In genomic region chr16:32683343-32683742, GRCm38 (mm10) we compare ENCODE assay signal across 9 mouse cellular contexts. TPM values are rescaled to one million over a fixed set of nuclear protein-coding genes. Genes with fewer than 3 reads are reported as not detected.
A peak's percentile ranks its signal among the peaks of the same experiment; 100 is the strongest.
DNase-seq lines count a peak whose midpoint lies in the region; ATAC-seq and TF ChIP-seq lines count a peak whose summit lies in the region.
"Had no signal": no experiment of that assay in that cellular context is flagged by ENCODE, and none has a peak within 500 bp of the region (broad histone marks: within the 10 kb centered on the region; RNA-seq: fewer than 3 reads in every experiment).

No protein-coding gene starts in this region.

- peak in 1 of 2 experiments; percentile 61 for DNase-seq in cerebellum, adult 2 months
- DNase-seq in cerebellum, adult 11 months, result no peak
- peak; percentile 65 for DNase-seq in thymus, adult 2 months
- DNase-seq in thymus, adult 18-20 months, result no peak
- DNase-seq in kidney, postnatal 4 days, result peak; percentile 41 to 55
- no peak for DNase-seq in gastrocnemius, postnatal 25 days

- ATAC-seq in forebrain, embryonic 12.5 days (ENCODE audit: low FRiP score), result 0 out of 2 replicates have a peak, but pooled peaks have one; percentile 44
- 0 out of 2 replicates have a peak, but pooled peaks have one; percentile 32 for ATAC-seq in neural tube, embryonic 14.5 days (ENCODE audit: low read depth)

- no peak for TF ChIP-seq POLR2A in cerebellum, adult 2 months (IDR thresholded peaks at IDR 0.05; ENCODE audit: borderline replicate concordance, insufficient read depth, low read length)
- TF ChIP-seq POLR2A in thymus, adult 2 months (IDR thresholded peaks at IDR 0.05; ENCODE audit: control insufficient read depth, extremely low read depth, insufficient read depth, low read length, poor library complexity), result no peak

- no peak overlapping the region for H3K9ac ChIP-seq in forebrain, embryonic 12.5 days
- H3K9ac ChIP-seq in neural tube, embryonic 14.5 days (replicated peaks; ENCODE audit: low read depth, low read length), result no peak overlapping the region
- H3K9ac ChIP-seq: heart, embryonic 15.5 days had no signal

- 37% methylated on average over 5 of the region's 5 CpGs for WGBS in cerebellum, adult 2 months
- WGBS in thymus, adult 2 months, result 59% methylated on average over 5 of the region's 5 CpGs
- 67% methylated on average over 5 of the region's 5 CpGs for WGBS in forebrain, embryonic 12.5 days
- 72% methylated on average over 5 of the region's 5 CpGs for WGBS in neural tube, embryonic 14.5 days

- no peak overlapping the region for H3K4me2 ChIP-seq in forebrain, embryonic 12.5 days
- no peak overlapping the region for H3K4me2 ChIP-seq in neural tube, embryonic 14.5 days (ENCODE audit: low read depth, low read length)
- H3K4me2 ChIP-seq: heart, embryonic 15.5 days had no signal

- peaks cover 22% of the 10 kb centered on the region for H3K36me3 ChIP-seq in thymus, adult 2 months (ENCODE audit: control insufficient read depth, insufficient read depth, low read length)
- H3K36me3 ChIP-seq in forebrain, embryonic 12.5 days (replicated peaks), result peaks cover 36% of the 10 kb centered on the region
- H3K36me3 ChIP-seq in neural tube, embryonic 14.5 days (ENCODE audit: control insufficient read depth, insufficient read depth, low read length), result peaks cover 35% of the 10 kb centered on the region

- no peaks in the 10 kb centered on the region for H3K9me3 ChIP-seq in forebrain, embryonic 12.5 days
- no peaks in the 10 kb centered on the region for H3K9me3 ChIP-seq in neural tube, embryonic 14.5 days (ENCODE audit: control insufficient read depth, low read length)
- H3K9me3 ChIP-seq: heart, embryonic 15.5 days had no signal

- no peak overlapping the region for H3K27ac ChIP-seq in cerebellum, adult 2 months (ENCODE audit: insufficient read depth, low read length)
- H3K27ac ChIP-seq in thymus, adult 2 months (ENCODE audit: control insufficient read depth, insufficient read depth, low read length), result no peak overlapping the region
- H3K27ac ChIP-seq in forebrain, embryonic 12.5 days, result no peak overlapping the region
- no peak overlapping the region for H3K27ac ChIP-seq in neural tube, embryonic 14.5 days (ENCODE audit: low read depth, low read length)
- H3K27ac ChIP-seq: heart, embryonic 15.5 days had no signal

- no peak overlapping the region for H3K4me3 ChIP-seq in cerebellum, adult 2 months (replicated peaks; ENCODE audit: insufficient read depth, low read depth, low read length)
- no peak overlapping the region for H3K4me3 ChIP-seq in thymus, adult 2 months (ENCODE audit: control insufficient read depth, insufficient read depth, low read length)
- H3K4me3 ChIP-seq in forebrain, embryonic 12.5 days (replicated peaks), result no peak overlapping the region
- no peak overlapping the region for H3K4me3 ChIP-seq in neural tube, embryonic 14.5 days (ENCODE audit: low read depth, low read length)
- H3K4me3 ChIP-seq: heart, embryonic 15.5 days had no signal

- H3K27me3 ChIP-seq in cerebellum, adult 2 months (ENCODE audit: control insufficient read depth, insufficient read depth, low read length), result no peaks in the 10 kb centered on the region
- no peaks in the 10 kb centered on the region for H3K27me3 ChIP-seq in thymus, adult 2 months (ENCODE audit: control insufficient read depth, insufficient read depth, low read length)
- no peaks in the 10 kb centered on the region for H3K27me3 ChIP-seq in forebrain, embryonic 12.5 days
- H3K27me3 ChIP-seq in neural tube, embryonic 14.5 days (ENCODE audit: control insufficient read depth, insufficient read depth, low read length), result no peaks in the 10 kb centered on the region
- H3K27me3 ChIP-seq: heart, embryonic 15.5 days had no signal

- H3K4me1 ChIP-seq in cerebellum, adult 2 months (ENCODE audit: control insufficient read depth, insufficient read depth, low read length), result no peaks in the 10 kb centered on the region
- peaks cover 2% of the 10 kb centered on the region; the same call in 1 of the 2 replicates for H3K4me1 ChIP-seq in thymus, adult 2 months (replicated peaks; ENCODE audit: control insufficient read depth, insufficient read depth, low read length)
- H3K4me1 ChIP-seq in forebrain, embryonic 12.5 days, result no peaks in the 10 kb centered on the region
- no peaks in the 10 kb centered on the region for H3K4me1 ChIP-seq in neural tube, embryonic 14.5 days (ENCODE audit: control insufficient read depth, insufficient read depth, low read length)
- H3K4me1 ChIP-seq: heart, embryonic 15.5 days had no signal

- peak; percentile 54; the same call in 1 of the 2 replicates for TF ChIP-seq CTCF in cerebellum, adult 2 months (IDR thresholded peaks at IDR 0.05; ENCODE audit: borderline replicate concordance, insufficient read depth, low read depth, low read length)
- TF ChIP-seq CTCF in thymus, adult 2 months (IDR thresholded peaks at IDR 0.05; ENCODE audit: borderline replicate concordance, control insufficient read depth, extremely low read depth, insufficient read depth, low read length, poor library complexity), result no peak

RNA-seq across cellular contexts. Expression of gene Tnk2, which starts 39.7 kb away (rescaled TPM):
- polyA plus RNA-seq in cerebellum, adult 2 months (2012; rRNA removed), result 238 and 239 TPM in 2 replicates
- polyA plus RNA-seq in thymus, adult 2 months (2012; rRNA removed), result 479 and 508 TPM in 2 replicates
- 13.9 and 14.2 TPM in 2 replicates for polyA plus RNA-seq in forebrain, embryonic 12.5 days (2016; fragmentation: Nextera tagmentation; extraction: Ambion mirVana)
- polyA plus RNA-seq in neural tube, embryonic 14.5 days (2014; fragmentation: Nextera tagmentation; extraction: Ambion mirVana), result 18.7 and 23.9 TPM in 2 replicates
- total RNA-seq in gastrocnemius, postnatal 25 days (2021), result 10 to 100 TPM; 35.7 to 41.4 TPM

RNA-seq across cellular contexts. Expression of gene Muc4, which starts 52.3 kb away (rescaled TPM):
- 0.03 TPM in 1 of 2 replicates, not detected in the other for polyA plus RNA-seq in cerebellum, adult 2 months (2012; rRNA removed)
- 0.52 and 0.58 TPM in 2 replicates for polyA plus RNA-seq in thymus, adult 2 months (2012; rRNA removed)
- 0.19 and 0.28 TPM in 2 replicates for polyA plus RNA-seq in forebrain, embryonic 12.5 days (2016; fragmentation: Nextera tagmentation; extraction: Ambion mirVana)
- 0.08 and 0.35 TPM in 2 replicates for polyA plus RNA-seq in neural tube, embryonic 14.5 days (2014; fragmentation: Nextera tagmentation; extraction: Ambion mirVana)
- under 1 TPM; 0.08 to 0.43 TPM for total RNA-seq in gastrocnemius, postnatal 25 days (2021)
- polyA plus RNA-seq: heart, embryonic 15.5 days had no signal

Comparison
In these comparisons a context has a peak if more than half of its experiments do, and no peak if none do; other contexts are left out.
1. DNase-seq: peak in thymus, adult 2 months (single experiment) and kidney, postnatal 4 days (2 of 2); none in cerebellum, adult 11 months (single experiment), thymus, adult 18-20 months (0 of 2) and gastrocnemius, postnatal 25 days (single experiment).